Mouse (Mus musculus) urinary bladder, postnatal 10 days (tissue): ENCODE measurements at regions not wholly inside any gene's neighbourhood (a gene's known extent, or its start where the extent isn't known, plus 50 kb on each side); places are given as distances from the start of the nearest gene placed in this dataset.

Experiments used
- DNase-seq: peaks from one replicate; pipeline ENCODE4 v3.0.0; 2022; ENCODE audit warnings: low spot score

DNA sequence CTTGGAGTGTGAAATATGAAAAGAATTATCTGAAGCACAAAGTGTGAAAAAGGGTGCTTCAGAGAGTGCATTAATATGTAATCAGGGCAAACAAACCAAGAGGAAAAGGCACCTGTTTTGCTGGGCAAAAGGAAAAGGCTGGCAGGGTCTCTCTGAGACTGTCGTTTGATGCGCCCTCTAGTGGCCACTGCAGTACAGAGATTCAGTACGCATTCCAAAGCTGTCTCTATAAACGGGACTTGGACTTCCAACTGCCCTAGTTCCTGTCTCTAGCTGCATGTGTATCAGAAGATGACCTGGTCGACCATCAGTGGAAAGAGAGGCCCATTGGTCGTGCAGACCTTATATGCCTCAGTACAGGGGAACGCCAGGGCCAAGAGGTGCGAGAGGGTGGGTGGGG, 58.7 kb upstream of the D16Ertd472e start:
- peak; percentile 16 for DNase-seq

DNA sequence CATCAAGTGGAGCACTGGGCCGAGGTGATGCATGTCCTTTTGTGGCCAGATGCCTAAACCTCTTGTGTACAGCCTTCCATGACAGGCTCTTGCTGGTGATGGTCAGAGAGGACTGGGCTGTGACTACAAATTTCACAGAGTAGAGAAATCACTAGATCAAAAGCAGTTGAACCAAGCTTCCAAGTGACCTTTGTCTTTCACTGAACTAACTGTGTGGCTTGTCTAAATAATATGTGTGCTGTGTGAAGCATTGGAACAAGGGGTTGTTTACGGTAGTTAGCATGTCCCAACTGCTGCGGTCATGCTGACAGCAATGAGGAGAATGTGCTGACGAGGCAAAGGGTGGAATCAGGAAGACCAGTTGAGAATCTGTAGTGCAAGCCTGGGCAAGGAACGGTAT, 55.3 kb upstream of the D16Ertd472e start:
- no peak for DNase-seq

DNA sequence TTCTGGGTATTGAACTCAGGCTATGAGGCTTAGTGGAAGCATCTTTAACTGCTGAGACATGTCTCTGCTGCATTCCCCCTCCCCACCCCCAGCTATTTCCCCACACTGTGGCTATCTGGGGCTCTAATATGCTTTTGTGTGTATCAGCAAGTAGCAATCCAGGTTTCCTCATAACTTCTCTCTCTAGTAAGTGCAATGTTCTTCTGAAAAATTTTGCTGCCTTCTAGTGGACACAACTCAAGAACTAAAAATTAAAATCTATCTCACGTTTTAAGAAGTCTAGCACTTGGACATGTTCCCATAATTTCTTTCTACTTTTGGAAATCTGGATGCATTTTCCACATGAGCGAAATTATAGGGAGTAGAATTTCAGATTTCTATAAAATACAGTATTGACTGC, 50.3 kb upstream of the D16Ertd472e start:
- DNase-seq: no peak
